Mouse (Mus musculus) right cerebral cortex, postnatal 25 days (tissue): ENCODE results near the gene Ighmbp2.

Experiments
- DNase-seq: peaks from one replicate; pipeline ENCODE4 v3.0.0; 2022

The Ighmbp2 gene

DNA sequence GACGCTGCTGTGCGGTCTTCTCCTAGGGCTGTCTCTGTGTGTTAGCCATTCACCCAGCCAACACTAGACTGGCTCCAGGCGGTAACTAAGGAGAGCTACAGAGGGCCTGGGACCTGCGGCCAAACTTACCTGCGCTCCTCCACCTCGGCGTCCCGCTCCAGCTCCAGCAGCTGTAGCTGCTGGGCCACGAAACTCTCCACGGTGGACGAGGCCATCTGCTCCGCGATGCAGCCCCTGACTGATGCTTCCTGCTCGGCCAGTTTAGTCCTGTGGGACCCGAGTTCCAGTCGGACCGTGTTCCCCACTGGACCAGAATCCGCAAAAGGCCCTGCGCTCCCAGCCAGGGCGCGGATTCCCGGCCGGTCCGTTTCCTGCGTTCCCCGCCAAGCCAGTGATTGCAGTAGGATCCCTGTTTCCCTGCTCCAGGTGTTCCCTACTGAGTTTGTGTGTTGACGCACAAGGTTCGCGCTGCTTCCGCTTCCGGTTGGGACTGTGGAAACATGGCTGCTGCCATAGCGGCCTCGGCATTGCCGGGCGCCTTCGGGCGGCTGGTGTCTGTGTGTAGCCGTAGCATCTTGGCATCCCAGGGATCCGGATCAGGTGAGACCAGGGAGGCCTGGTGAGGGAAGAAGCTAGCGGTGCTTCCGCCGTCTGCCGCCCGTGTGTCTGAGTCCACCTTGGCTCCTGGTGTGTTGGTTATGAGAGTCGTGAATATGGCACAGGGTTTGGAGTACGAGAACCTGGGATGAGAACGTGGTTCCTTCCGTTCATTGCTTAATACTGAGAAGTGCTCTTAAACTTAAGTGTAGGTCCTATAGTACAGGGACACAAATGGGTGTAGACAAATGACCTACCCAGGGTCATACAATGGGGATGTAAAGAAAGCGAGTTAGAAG, at the start of gene Ighmbp2, which contains the start of gene Mrpl21:
Gene Ighmbp2 (minus strand): TSS at position 446 of the 896 bp plus-strand sequence.
Gene Mrpl21 (plus strand): TSS at position 330 of the 896 bp plus-strand sequence.
- peak; percentile 93 for DNase-seq

DNA sequence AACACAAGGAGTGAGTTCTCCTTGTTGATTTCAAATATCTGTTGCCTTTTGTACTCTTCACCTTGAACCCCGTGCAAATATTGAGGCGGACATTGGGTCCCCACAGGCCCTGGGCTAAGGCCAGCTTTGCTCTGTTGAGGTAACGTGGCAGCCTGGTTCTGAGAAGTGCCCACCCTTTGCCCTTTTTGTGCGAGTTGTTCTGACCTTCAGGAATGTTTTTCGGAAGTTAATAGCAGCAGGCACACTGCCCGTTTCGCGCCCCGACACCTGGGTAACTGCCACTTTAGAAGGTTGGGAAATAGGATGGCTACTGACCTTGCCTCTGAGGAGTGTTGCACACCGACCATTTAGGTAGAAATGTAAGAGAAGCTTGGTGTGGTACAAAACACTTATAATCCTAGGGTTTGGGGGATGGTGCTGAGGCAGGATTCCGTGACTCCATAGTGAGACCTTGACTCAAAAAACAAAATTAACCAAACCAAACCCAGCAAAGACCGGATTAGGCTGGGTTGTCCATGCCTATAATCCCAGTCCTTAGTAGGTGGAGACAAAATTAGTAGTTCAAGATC, 43.7 kb upstream of the Ighmbp2 start:
- no peak for DNase-seq

DNA sequence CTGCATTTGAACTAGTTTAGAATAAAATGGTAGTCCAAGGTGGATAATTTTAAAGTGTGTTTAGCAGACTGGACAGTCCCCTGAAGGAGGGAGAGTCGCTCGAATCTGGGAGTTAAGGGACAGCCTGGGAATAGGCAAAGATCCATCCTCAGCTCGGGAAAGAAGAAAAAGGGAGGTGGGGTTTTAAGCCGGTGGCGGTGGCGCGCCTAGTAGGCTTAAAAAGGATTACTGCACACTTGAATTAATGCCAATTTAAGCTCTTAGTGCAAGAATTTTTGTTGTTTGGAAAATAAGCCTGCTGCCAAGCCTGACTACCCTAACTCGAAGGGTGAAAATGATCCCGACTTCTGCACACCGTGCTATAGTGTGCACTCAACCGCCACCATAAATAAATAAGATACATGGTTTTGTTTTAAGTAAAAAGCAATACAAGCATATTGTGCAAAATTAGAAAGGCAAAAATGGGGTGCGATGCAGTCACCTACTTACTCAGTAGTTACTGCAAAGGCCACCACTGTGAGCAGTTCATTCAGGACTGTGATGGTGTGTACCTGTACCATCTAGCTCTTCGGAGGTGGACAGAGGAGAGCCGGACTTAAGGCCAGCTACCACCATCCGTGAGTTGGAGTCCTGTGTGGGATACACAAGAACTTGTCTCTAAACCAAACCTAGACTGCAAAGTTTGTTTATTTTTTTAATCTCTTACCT, 43.1 kb upstream of the Ighmbp2 start:
- no peak for DNase-seq

DNA sequence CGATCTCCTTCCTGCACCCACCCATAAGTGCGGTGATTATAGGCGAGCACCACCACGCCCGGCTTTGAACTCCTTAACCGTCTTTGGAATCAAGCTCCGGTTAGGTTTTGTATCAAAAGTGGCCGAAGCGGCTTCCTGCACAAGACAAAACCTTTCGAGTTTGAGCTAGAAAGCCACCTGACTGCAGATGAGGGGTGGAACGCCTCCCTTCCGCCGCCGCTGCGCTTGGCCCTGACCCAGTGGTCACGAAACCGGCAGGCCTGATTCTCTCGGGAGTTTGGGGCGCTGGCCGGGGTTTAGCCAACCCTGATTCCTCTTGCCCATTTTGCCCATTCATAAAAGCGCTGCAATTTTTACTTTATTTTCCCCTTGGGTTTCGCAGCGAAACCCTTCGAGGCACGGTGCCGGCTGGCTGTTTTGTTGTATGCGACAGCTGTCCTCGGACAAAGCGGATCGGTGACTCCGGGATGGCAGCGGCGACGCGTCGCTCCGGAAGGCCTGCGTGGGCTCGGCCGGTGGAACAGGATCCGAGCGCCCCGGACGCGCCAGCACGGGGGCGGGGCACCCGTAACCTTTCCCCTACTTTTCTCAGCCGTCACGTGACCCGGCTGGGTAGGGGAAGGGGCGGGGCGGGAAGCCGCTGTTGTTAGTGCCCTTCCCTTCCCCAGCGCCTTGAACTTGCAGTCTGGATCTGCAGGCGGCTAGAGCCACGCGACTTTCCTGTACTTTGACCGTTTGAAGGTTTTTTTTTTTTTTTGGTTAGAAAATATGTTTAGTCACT, 42.3 kb upstream of the Ighmbp2 start:
- DNase-seq, result peak; percentile 74

DNA sequence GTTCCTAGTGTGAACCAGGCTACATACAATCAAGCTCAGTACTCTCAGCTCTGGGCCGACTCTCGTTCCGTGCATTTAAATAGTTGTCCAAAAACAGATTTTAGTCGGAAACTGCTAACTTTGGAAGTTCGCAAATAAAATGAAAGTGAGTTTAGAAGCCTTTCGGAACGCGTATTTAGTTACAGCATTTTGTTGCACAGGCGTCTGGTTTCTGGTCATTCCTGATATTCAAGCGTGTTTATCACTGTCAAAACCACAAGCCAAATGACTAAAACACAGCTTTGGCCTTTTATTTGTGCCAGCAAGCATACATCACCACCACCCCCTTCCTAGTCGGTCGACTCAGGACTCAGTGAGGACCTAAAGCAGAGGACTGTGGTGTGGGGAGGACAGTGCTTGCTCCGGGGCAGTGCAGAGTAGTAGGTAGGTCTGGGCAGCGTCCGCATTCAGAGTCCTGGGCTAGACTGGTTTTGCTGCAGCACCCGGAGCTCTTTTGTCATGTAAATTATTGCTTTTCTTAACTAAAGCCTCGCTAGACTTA, 41.5 kb upstream of the Ighmbp2 start:
- peak; percentile 17 for DNase-seq

DNA sequence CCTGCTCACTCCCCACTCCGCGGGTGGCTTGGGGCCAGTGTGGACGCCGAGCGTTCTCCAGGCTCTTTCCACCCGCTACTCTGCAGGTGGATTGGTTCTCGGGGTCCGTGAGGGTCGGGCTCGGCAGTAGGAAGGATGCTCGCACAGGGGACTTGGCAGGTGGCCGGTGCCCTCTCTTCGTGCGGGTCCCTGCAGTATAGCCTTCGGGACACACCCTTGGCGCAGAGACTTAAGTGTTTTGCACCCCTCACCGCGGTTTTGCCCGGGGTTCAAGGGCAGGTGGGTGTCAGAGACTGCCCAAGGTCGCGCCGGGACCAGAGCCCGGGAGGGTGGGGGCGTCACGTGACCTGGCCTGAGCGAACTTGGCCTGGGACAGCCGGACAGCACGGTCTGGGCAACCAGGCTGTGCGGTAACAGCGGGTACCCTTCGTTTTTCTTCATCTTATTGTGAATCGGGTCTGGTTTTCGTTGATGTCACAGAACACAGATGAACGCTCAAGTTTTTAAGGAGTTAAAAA, 41.0 kb upstream of the Ighmbp2 start:
- DNase-seq, result peak; percentile 31

DNA sequence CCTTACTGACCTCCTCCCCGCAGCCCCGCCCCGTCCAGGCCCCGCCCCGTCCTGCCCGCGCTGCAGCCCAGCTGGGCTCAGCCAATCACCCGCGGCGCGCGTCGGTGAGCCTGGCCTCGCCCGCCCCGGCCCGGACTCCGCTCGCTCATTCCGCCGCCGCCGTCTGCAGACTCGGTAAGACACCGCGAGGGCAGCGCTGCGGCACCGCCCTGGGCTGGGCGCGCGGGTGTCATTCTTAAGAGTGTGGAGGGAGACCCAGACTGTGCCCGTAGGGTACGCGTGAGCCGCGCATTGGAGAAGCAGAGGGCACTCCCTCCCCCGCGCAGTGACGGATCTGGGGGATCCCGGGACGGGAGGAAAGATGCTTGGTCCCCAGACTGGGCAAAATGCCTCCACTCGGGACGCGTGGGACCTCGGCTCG, 40.4 kb upstream of the Ighmbp2 start:
- DNase-seq, result peak; percentile 65

DNA sequence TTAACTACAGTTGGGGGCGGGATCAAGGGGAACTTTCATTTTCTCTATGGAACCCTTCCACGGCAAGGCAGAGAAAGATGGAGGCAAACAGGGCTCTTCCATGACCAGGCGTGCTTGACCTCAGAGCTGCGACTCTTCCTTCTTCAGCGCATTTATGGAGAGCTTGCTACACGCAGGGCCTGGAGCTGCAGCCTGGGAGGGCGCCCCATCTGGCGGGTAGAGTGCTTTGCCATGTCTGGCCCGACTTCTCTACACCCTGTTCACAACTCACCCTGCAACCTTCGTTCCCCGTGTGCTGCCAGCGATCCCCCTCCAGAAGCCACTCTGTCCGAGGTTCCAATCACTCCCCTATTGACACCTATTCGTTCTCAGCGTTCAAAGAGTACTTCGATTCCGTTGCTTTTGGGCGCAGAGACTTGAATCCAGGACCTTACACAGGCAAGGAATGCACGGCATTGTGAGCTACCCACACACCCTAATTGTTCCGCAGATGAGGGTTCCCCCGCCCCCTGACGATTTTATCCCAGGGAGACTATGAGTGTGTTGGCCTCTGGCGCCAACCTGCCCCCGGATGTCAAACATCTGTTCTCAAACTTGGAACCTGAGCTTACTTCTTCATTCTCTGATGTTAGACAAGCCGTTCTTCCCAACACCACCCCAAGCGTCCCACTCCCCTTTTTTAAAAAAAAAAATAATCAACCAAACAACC, 39.6 kb upstream of the Ighmbp2 start, which contains the start of gene Cpt1a:
Gene Cpt1a (plus strand): TSS at position 74 of the 709 bp plus-strand sequence.
- DNase-seq, result no peak

DNA sequence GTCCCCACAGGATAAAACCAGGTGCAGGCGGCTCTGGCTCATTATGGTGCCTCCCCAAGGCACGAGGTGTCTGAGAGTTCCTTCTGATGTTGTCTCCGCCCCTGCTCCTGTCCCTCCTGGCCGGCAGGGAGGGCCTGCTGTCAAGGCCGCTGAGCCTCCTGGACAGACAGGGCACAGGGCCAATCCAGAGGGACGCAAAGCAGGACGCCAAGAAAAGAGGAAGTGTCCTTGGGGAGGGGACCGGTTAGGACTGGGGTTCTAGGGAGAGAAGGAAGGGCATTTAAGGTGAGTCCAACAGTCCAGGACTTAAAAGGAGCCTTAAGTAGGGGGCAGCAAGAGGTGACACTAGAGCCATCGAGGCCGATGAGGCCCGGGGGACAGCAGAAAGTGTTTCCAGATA, 38.8 kb upstream of the Ighmbp2 start:
- no peak for DNase-seq

DNA sequence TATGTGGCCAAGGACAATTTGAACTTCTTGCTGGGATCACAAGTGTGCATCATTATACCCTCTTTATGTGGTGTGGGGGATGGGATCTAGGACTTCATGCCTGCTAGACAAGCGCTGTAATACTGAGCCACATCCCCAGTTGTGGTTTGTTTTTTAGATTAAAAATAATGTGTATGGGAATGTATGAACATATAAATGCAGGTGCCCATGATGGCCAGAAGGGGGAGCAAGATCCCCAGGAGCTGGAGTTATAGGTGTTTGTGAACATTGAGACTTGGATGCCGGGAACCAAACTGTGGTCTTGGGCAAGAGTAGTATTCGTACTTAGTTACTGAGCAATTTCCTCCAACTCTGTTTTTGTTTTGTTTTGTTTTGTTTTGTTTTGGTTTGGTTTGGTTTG, 38.0 kb upstream of the Ighmbp2 start:
- DNase-seq, result no peak

DNA sequence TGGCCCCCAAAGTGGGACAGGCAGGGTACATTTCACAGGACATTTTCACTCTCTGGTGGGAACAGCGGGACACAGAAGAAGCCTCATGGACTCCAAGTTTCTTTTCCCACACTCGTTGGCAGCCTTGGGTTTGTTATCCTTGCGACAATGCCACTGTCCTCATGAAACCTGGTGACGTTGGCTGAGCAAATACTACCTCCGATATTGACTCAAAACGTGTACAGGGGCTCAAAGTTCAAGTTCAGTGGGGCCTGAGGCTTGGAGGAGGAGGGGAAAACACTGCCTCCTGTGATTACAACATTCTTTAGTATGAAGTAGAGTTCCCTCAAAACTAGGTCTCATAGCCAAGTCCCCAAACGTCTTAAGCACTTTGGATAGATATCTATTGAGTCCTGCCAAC, 37.3 kb upstream of the Ighmbp2 start:
- no peak for DNase-seq

DNA sequence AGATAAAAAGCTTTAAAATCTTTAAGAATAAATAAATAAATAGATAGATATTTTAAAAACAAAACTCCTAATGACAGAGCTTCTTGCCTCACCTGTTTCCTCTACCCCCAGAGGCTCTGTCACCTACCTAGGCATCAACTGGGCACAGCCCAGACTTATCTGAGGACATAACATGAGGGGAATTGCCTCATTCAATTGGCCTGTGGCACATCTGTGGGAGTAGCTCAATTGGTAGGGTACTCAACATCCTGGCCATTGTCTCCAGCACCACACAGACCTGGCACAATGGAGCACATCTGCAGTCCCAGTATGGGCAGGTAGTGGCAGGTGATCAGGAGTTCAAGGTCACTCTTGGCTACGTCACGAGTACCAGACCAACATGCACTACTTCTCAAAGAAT, 36.5 kb upstream of the Ighmbp2 start:
- DNase-seq, result no peak

DNA sequence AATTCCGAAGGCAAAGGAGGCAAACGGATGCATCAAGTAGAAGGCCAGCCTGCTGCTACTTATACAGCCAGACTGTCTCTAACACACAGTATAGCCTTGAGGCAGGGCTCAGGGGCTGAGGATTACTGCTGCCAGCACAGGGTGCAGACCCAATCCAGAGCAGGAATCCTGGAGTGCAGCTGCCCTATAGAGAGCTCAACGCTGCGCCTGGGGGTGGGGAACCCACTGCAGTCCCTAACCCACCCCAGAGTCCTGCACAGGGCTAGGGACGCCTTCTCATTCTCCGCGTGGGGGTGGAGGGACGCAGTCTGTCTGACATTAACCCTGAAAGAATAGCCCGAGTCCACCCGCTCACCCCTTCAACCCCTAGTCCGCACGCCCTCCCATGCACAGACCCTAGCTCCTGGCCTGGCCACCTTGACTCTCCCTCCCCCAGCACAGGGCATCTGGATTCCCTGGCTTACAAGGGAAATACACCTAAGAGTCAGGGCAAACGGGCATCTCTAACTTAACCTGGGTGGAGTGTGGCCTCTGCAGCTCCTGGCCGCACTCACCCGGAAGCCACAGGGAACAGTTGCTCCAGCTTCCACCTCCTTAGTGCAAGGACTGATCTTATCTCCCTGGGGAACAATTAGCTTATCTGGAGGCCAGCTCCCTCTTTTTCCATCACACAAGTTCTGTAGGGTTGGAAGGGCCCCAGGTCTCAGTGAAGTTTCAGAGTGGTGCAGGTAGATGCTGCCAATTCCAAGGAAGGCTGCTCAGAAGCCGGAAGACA, 24.5 kb upstream of the Ighmbp2 start:
- no peak for DNase-seq

DNA sequence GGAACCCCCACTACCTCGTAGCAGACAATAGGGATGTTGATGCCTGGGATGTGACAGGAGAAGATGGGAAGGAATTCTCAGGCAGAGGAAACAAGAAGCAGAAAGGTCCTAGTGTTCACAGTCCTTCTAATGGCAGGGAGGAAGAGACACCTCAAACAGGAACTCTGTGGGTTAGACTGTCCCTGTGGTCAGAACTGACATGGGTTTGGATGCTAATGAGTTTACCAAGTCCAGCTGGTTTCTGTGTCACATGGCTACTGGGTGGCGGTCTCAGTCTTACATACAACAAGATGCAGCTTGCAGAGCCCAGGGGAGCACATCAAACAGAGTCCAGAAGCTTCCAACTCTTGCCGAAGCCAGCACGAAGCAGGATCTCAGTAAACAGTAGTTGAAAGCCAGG, 21.2 kb upstream of the Ighmbp2 start:
- DNase-seq, result no peak

DNA sequence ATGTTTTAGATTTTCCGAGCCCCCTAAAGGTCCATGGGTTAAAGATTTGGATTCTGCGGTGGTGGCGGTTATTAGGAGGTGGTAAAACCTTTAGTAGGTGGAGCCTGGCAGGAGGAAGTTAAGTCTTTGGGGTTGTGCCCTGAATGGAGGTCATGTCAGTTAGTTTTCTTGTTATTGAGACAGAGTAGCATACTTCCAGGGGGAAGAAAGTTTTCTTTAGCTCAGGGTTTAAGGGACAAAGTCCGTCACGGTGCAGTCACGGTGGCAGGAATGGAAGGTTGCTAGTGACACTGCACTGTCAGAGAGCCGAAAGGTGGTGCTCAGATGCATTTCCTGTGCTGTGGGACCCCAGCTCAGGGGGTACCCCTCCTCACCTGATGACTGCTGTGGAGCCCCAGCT, 15.0 kb upstream of the Ighmbp2 start:
- DNase-seq, result no peak

DNA sequence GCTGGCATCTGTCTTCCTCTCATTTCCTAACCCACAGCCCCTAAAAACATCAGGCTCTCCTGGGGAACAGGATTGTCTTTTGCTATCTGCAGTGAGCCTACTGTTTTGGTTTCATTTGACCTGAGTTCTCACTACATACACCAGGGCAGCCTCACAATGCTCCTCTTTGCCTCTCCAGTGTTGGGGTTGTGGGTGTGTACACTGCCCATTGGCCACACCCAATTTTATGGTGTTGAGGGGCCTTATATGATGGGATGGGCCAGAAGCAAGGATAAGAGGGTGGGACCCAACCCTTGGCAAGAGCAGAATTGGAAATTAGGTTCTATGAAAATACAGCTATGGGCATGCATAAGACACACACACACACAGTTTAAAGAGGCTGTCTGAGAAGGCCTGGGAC, 14.2 kb upstream of the Ighmbp2 start:
- no peak for DNase-seq

DNA sequence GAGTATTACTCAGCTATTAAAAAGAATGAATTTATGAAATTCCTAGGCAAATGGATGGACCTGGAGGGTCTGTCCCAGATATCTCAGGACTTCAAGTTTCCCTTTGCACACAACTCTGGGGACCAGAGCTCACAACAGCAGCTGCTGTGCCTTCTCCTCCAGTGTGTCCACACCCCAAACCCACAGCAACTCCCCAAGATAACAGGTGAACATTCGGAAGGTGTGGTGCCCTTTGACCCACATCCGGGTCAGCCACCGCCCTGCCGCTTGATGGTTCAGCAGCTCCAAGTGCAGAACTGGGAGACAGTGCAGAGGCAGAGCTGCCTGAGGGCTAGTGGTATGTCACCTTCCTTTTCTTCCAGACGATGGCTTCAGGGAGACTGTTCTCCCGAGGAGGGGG, 12.4 kb upstream of the Ighmbp2 start:
- DNase-seq, result no peak

DNA sequence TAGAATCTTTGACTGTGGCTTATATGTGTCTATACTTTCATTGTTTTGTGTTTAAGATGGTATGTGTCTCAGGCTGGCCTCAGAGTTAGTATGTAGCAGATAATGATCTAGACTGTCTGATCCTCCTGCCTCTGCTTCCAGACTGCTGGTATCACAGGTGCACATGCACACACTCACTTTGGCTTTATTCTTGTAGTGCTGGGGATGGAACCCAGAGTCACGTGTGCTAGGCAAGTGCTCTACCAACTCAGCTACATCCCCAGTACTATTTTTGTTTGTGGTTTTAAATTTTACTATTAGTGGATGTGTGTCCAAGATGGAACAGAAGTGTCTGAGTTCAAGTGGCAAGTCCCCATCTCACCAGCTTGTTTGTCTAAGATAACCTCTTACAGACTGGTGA, 10.2 kb upstream of the Ighmbp2 start:
- DNase-seq, result no peak

DNA sequence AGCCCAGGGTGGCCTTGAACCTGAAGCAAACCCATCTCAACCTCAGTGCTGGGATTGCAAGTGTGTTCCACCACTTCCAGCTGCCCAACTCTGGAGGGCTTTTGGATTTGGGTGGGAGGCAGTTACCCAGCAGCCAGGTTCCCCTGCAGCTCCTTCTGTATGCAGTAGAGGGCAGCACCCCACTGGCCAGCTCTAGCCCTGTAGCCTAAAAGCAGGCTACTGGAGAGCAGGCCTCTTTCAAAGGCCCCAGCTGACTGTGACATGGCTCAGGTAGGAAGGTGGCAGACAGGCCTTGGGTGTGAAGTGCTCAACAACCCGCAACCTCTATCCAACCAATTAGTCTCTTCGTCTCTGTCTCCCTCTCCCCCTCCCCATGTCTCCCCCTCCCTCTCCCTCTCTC, 9.2 kb upstream of the Ighmbp2 start:
- DNase-seq, result peak; percentile 49

DNA sequence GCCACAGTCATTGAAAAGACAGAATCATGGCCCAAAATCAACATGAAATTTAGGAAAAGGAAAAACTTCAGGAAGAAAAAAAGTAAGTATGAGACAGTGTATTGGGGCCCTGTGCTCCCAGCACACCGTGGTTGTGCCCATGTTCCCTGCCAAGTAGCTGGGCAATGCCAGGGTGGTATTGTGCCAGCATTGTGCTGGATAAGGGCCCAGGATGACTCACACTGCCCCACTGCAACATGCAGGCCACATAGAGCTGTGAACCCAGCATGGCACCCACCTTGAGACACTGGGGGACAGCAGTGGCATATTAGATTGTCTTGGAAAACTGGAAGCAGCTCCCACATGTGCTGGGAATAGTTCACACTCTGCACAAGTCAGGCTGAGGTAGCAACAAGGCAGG, 6.2 kb upstream of the Ighmbp2 start:
- no peak for DNase-seq

DNA sequence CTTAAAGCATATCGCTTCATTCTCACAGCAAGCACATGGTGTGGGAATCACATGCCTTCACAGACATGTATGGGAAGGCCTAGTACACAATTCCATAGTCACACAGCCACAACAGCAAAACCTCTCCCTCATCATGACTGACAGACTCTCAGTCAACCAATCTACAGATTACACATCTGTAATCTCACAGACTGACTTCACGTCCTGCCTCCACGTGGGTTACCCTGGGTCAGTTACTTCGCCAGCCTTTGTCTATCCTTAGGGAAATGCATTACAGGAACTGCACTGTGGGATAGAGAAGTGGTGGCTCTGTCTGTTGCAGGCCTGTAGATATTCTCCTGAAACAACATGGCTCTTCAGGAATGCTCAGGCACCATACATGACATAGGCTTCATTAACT, 931 bp downstream of the Ighmbp2 start:
- no peak for DNase-seq
